Mouse (Mus musculus): ENCODE data around the gene Kpna4.

Gene Kpna4

DNA sequence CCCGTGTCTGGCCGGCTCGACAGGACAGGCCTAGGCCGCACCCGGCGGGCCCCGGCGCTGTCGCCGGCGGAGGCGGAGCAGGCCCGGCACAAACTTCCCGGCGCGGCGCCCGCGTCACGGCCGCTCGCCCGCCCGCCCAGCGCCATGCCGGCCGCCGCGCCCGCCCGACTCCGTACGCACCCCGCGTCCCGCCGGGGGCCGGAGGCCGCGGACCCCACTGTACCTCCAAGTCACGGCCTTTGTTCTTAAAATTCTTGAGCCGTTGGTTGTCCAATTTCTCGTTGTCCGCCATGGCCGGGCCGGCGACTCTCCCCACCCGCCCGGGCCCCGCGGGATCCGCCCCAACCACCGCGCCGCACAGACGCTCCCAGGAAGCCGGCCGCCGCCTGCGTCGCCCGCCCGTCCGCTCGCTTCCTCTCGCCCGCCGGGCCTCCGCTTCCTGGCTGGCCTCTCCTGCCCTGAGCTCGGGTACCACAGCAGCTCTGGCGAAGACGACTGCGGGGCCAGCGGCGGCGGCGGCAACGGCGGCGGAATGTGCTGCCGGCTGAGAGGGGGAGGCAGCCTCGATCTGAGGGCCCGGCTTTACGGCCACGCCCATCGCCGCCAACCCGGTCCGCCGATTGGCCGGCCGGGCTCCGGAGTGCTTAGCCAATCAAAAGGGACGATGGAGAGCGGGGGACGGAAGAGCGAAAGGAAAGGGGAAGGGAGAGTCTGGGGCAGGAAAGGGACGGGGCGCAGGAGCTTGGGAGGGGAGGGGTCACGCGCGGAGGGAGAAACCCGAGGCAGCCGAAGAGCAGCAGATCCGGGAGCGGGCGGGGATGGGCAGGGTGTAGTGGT is at the start of gene Kpna4:
Gene Kpna4, minus strand, starts transcription at position 605 of the 837 bp plus-strand sequence.
- peak; percentile 96 for DNase-seq (ENCODE audit: low read depth, low spot score)

DNA sequence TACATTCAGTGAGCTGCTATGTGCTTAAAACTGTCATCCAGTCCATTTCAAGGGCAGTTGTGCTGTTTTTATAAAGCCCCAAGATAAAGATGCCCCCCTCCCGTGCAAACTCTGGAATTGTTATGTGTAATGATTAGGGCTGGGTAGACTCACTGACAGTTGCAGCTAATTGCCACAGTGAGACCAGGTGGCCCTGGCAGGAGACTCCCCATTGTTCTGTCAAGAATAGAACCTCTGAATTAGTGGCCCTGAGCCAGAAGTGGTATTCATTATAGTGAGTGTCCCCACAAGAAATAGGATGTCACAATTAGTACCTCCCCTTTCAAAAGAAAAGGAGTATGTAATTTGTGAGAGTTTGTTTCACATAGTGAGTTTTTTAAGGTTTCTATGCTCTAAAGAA is 48.3 kb upstream of the Kpna4 start:
- no peak for DNase-seq (ENCODE audit: low read depth, low spot score)

DNA sequence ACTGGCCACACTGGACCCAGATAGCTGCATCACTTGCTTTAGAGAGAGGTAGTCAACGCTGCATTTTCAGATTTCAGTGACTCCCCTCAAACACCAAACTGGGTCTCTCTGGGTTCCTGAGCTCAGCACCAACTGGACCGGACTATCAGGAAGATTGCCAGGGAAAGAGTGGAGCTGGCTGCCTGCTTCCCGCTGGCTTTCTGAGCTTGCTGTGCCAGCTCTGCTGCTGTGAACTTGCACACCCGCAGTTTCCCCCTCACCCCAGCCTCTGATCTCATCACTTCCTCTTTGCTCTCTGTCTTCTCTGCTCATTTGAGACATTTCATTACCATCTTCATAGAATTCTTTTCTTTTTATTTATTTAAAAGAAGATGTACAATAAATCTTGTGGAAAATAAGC is 44.2 kb upstream of the Kpna4 start:
- DNase-seq (ENCODE audit: low read depth, low spot score) = no peak

DNA sequence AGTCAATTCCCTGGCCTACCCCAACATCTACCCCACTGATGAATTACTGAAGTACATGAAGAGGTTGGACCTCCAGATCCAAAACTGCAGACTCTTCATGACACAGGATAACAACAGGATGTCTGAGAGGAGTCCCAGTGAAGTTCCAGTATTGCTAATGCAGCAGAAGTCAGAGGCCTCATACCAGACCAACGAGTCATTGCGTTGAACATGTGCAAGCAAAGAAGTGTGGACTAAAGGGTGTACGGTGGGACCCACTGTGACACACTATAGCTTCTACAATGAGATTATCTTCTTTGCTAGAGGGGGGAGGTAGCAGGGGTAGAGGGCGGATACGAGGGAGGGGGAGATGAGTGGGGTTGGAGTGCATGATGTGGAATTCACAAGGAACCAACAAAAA is 42.9 kb upstream of the Kpna4 start:
- no peak for DNase-seq (ENCODE audit: low read depth, low spot score)

DNA sequence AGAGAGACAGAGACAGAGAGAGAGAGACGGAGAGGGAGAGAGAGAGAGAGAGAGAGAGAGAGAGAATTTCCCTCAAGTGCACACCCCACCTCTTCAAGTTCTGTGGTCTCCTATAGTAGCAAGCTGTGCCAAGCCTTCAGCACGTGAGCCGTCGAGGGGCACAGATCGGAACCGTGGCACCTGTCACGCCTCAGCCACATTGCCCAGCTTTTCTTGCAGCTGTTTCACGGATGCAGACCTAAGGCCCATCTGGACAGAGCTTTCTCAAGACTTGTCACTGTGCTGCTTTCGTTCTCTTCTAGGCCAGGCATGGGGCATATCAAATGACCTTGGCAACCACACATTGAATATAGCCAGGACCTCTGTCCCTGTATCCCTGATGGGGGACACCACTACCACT is 41.8 kb upstream of the Kpna4 start:
- DNase-seq (ENCODE audit: low read depth, low spot score) = no peak

DNA sequence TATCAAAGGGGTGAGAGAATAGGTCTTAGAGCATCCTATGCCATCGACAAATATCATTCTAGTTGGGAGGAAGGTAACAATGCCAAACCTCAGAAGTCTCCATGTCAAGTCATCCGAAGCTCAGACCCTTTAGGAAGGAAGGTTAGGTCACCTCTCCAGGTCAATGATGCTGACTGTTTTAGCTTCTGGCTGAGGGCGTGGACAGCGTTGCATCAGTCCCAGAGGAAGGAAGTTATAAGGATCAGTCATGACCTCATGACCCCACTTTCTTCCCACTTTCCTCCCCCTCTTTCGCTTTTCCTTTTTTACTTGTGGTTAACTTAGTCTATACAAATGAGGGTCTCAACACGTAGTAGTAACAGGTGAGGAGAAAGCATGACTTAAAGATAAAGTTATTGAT is 36.1 kb upstream of the Kpna4 start:
- DNase-seq (ENCODE audit: low read depth, low spot score) = no peak

DNA sequence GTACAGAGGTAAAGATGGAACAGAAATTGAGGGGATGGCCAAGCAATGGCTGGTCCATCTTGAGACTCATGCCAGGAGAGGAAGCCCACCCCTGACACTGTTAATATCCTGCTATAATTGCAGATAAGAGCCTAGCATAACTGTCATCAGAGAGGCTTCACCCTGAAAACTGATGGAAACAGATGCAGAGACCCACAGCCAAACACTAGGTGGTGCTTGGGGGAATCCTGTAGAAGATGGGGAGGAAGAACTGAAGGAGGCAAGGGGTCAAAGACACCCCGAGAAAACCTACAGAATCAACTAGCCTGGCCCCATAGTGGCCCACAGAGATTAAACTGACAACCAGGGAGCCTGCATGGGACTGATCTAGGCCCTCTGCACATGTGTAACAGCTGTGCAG is 33.5 kb upstream of the Kpna4 start:
- no peak for DNase-seq (ENCODE audit: low read depth, low spot score)

DNA sequence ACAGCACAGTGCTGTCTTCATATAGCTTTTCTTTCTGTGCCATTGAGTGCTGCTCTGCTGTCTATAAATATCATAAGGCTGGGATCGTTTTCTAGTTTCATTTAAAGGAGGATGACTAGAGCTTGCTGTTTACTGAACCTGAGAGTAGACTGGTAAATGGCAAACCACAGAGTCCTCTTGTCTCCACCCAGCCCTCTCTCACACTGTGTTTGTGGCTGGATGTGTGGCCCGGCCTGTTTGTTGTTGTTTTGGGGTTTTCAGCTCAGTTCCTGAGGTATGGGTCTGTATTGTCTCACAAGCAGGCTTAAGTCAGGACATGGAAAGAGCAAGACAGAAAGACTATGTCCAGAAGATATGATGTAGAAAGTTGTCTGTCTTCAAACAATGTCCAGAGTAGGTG is 32.6 kb upstream of the Kpna4 start:
- DNase-seq (ENCODE audit: low read depth, low spot score) = no peak

DNA sequence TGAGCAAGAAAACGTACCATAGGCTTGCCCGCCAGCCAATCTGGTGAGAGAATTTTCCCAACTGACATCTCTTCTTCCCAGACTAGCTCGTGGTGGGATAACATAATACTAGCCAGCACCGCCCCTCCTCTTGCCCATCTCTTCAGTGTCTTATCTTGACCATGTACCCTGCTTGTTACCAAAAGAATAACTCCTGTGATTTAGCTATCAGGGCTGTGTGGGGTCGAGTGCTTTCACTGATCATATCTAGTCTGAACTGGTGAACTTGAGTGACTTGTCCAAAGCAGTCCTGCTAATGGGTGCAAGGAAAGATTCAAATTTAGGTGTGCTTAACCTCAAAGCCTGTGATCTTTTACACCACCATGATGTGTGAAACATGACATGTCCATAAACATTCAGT is 31.0 kb upstream of the Kpna4 start:
- no peak for DNase-seq (ENCODE audit: low read depth, low spot score)

DNA sequence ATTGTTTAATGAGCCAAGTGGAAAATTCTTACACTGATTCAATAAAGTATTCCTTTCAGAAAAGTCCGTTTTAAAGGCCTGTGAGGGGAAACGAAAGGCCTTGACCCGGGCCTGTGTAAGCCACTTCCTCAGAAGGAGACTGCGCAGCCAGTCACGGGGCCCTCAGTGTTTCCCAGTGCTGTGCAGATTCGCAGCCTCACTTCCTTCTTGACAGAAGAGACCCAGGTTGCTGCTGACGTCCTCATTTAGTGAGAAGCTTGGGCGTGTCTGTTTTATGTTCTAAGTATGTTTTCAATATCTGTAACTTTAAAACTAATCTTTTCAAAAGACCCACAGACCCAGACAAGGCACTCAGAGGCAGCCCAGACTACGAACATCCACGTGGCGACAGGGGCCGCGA is 29.6 kb upstream of the Kpna4 start:
- no peak for DNase-seq (ENCODE audit: low read depth, low spot score)

DNA sequence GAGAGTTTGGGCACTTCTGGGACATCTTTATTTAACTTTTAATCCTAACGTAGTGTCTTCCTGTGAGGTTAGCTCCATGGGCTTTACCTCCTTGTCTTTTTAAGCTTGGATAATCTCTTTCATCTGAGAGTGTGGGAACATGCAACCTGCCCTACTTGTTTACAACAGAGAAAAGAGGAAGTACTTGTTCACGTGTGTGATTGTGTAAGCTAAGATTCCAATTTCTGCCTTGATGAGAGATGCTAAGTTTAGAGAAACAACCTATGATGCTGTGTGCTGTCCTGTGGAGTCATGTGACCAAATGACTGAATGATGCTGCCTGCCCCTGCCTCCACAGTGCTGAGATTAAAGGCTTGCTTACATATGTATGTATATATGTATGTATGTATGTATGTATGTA is 27.8 kb upstream of the Kpna4 start:
- no peak for DNase-seq (ENCODE audit: low read depth, low spot score)

DNA sequence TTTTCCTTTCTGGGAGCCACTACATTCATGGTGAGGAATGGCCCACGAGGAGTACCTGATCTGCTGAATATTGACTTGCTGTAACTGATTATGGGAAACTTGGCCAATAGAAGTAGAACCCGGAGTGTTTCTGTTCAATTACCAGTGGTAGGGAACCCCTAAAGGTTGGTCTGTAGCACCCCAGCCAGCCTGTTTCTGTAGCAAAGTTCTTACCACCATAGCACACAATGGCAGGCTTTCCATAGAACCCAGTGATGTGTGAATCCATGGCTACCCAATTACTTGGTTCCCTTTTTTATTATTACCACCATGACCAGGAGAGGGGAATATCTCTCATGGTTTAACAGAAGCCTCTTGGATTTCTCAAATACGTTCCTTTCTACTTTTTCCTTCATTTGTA is 24.0 kb upstream of the Kpna4 start:
- no peak for DNase-seq (ENCODE audit: low read depth, low spot score)

DNA sequence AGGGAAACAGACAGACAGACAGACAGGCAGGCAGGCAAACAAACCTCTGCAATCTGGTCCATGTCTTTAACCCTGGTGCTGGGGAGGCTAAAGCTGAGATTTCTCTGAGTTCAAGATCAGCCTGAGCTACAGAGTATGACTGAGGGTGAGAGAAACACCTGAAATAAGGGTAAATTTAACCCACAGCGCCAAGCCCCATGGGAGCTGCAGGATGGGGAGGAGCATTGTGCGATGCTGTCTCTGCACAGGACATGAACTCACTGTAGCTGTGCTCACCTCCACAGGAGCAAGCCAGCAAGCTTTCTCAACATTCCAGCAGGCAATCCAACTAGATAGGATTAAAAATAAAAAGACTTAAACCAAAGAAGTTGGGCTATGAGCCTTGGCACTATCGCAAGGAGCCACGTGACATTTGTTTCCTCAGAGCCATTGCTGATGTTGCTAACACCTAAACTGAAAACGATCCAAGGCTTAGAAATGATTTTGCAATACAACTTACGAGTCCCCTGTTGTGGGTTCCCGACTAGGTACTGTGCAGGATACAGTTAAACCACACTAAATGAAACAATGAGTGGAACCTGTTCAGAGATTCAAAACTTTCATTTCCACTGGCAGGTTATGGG is 15.6 kb upstream of the Kpna4 start:
- DNase-seq (ENCODE audit: low read depth, low spot score) = no peak

DNA sequence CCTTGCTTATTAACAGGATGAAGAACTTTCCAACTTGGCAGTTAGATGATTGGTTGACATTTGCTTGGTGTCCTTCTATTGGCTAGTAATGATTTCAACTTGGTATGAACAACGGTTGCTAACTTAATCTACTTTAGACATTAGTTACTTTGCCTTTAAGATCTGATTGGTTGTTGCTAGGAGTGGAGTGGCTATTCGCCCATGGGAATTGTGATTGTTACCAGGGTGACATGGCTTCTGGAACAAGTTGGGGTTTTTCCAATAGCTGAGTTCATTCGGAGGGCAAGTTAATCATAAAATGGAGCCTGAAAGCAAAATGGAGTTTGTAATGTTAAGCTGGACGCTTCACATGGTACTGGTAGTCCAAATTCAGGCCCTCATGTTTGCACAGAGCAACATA is 13.9 kb upstream of the Kpna4 start:
- no peak for DNase-seq (ENCODE audit: low read depth, low spot score)

DNA sequence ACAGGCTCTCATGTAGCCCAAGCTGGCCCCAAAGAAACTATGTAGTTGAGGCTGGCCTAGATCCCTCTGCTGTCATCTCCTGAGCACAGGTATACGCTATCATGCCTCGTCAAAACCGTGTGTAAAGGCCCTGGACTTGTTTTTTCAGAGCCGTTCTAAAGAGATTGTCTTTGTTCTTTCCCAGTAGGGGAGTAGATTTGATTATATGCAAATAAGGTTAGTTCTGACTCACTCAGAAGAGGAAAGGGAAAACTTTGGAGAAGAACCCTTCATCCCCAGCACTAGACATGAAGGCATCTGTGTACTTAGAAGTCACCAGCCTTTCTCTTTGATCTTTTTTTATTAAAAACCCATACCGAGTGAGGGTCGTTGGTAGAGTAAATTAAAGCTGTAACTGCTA is 9.1 kb upstream of the Kpna4 start:
- DNase-seq (ENCODE audit: low read depth, low spot score) = no peak

DNA sequence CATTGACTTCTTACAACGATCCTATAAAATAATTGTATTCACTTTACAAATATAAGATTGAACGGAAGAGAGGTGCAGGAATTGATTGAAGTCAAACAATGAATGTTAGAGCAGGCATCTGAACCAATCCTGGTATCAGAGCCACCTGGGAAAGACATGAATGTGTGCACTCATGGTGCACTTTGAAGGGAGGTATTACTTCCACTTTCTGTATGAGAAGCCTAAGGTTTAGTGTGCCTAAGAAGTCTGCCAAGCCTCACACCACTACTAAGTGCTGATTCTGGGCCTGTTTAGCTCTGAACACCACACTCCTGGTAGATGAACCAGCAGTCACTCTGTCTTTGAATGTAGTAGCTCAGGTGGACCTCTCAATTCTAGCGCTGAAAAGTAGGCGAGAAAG is 4.1 kb upstream of the Kpna4 start:
- DNase-seq (ENCODE audit: low read depth, low spot score) = no peak

DNA sequence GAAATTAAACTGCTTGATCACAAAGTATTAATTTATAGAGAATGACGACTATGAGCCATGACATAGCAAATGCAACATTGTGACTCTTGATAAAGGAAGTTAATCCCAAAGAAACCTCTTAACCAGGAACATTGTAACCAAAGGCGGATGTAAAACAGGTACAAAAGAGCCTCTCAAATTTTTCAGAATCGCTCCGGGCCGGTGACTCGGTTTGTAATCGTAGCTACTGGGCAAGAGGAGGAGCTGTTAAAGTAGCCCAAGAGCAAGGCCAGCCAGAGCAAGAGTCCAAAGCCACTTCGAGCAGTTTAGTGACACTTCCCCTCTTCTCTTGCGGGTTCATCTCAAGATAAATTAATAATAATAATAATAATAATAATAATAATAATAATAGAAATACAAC is 780 bp upstream of the Kpna4 start:
- DNase-seq (ENCODE audit: low read depth, low spot score) = no peak

DNA sequence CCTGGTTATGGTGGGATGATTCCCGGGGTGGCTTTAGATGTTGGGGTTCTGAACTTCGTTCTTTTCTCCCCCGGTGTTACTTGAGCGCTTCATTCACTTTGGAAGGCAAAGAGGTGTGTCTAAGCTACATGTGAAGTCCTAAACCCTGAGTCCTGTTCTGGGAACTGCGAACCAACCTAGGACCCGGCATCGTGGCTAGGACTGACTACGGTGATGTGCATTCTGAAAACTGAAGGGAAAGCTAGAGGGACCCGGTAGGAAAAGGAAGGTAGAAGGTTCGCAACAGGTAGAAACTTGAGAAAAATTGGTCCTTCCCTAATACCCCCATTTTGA is 399 bp upstream of the Kpna4 start:
- DNase-seq (ENCODE audit: low read depth, low spot score) = no peak

DNA sequence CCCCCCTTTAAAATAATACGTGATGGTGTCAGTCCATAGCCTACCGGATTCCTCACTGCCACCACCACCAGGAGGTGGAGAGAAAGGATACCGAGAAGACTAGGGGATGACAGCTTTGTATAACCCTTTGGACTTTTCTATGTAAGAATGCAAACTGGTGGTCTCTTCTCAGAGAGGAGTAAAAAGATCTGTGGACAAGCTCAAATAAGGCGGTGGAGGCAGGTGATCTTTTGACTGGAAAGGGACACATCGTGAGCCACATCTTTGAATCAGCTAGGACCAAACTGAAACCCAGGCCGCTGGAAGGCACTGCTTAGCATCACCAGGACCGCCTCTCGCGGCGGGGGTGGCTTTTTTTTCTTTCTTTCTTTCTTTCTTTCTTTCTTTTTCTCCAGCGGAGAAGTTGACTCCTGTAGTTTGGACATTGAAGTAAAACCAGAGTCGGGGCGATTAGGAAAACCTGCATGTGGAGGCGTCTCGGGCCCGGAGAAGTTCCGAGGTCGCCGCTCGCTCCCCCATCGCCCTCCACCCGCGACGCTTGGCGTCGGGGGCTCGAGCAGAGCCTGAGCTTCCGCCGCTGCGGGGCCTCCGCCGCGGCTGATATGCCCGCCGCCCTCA is 913 bp downstream of the Kpna4 start:
- peak; percentile 46 for DNase-seq (ENCODE audit: low read depth, low spot score)

DNA sequence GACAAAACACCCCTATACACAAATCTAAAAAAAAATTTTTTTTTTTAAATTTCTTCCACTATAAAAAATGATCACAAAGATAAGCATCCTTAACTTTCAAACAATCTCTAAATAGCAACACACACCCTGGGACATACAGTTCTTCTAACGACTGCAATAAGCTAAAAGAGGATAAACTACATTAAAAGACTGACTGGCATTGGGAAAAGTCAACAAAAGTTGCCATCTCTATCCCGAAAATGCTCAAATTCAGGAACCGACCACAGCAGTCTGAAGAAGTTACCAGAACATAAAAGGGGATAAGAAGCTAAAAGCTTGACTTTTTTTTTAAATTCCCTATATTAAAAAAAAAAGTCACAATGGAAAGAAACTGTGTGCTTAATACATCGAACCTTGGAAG is 1.5 kb downstream of the Kpna4 start:
- DNase-seq (ENCODE audit: low read depth, low spot score) = no peak

DNA sequence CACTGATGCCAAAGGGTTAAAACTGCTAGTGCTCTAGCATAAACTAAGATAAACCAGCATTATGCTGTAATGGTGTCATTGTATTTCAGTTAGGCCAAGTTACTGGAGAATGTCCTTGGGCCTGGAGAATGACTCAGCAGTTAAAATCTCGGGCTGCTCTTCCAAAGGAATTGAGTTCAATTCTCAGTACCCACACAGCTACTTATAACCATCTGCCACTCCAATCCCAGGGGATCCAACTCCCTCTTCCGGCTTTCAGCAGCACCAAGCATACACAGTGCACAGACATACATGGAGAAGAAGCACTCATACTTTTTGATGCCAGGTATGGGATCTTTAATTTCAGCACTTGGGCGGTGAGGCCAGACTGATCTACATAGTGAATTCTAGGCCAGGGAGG is 8.1 kb downstream of the Kpna4 start:
- DNase-seq (ENCODE audit: low read depth, low spot score) = no peak

DNA sequence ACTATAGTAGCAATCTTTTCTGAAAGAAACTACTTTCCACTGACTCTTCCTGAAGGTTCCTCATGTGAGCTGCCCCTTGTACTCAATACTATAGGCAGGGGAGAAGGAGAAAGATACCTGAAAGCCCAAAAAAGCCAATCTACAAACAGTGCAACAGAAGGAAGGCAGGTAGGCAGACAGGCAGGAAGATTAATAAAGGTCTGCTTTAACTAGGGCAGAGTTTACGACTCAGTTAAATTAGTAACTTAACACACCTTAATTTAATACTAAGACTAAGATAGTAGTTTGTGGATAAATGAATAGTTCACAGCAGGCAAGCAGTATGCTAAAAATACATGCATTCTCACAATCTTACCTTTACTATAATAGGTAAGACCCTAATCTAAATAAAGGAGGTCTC is 12.2 kb downstream of the Kpna4 start:
- no peak for DNase-seq (ENCODE audit: low read depth, low spot score)

DNA sequence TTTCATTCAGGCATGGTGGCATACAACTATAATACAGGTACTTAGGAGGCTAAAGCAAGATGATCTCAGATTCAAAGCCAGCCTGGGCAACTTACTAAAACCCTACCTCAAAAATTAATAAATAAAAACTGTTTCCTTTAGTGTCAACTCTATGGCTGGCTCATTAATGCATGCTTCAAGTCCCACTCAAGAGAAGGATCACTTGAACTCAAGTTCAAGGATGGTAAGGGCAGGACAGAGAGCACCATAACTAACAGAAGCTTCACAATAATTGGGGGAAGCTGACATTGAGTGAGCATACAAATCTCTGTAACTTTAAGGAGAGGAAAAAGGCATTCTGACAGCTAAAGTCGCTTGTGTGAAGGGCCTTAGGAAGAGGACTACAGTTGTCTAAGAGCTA is 13.0 kb downstream of the Kpna4 start:
- no peak for DNase-seq (ENCODE audit: low read depth, low spot score)

All from forelimb bud, embryonic 11.5 days (tissue).